Mouse (Mus musculus) megakaryocyte, embryonic 14.5 days (primary cell): ENCODE measurements around the gene Rsph1.

Experiments used
- FLI1 ChIP-seq: IDR thresholded peaks from 2 replicates; pipeline ENCODE4 v1.6.1; 2012; ENCODE audit warnings: low read length, inconsistent platforms, mixed read lengths
- GATA1 ChIP-seq: IDR thresholded peaks from 3 replicates; pipeline ENCODE4 v1.6.1; 2012; ENCODE audit warnings: mixed read lengths, low read length, inconsistent platforms, borderline replicate concordance

- TF ChIP-seq GATA1, result no peak
- TF ChIP-seq FLI1, result no peak
These were observed 3.6 kb downstream of the Rsph1 start for GRCm38 (mm10) chr17:31273631-31274030.
